Mouse (Mus musculus) heart, adult 8-10 months (tissue): ENCODE measurements around the gene Rab14. TPM values are rescaled to one million over a fixed set of nuclear protein-coding genes. Genes with fewer than 3 reads are reported as not detected.
A peak's percentile ranks its signal among the peaks of the same experiment; 100 is the strongest.

Source experiments
- DNase-seq: peaks from one replicate; pipeline ENCODE4 v3.0.0; 2022; ENCODE audit warnings: low spot score
- total RNA-seq, 4 experiments: library from RNA; stranded (reverse); gene quantifications; 2 replicates each; pipeline ENCODE4 v1.2.4; 2022

Gene Rab14
- total RNA-seq, 4 experiments from 2014 or later, result 120 to 139 (median 132) TPM

GRCm38 (mm10) chr2:35156985-35157384 is 43.9 kb downstream of the Rab14 start:
- no peak for DNase-seq

GRCm38 (mm10) chr2:35153844-35154554 is 46.9 kb downstream of the Rab14 start:
- no peak for DNase-seq

GRCm38 (mm10) chr2:35153179-35153578 is 47.7 kb downstream of the Rab14 start:
- no peak for DNase-seq

GRCm38 (mm10) chr2:35151303-35151882 is 49.5 kb downstream of the Rab14 start:
- DNase-seq, result no peak

GRCm38 (mm10) chr2:35148806-35149205 is 52.1 kb downstream of the Rab14 start:
- no peak for DNase-seq

- no peak for DNase-seq
Measured at GRCm38 (mm10) chr2:35141673-35142072, 59.2 kb downstream of the Rab14 start.

- DNase-seq, result no peak
Measured at GRCm38 (mm10) chr2:35138576-35138975, 62.3 kb downstream of the Rab14 start.

- DNase-seq, result no peak
Measured at GRCm38 (mm10) chr2:35133891-35134290, 67.0 kb downstream of the Rab14 start.

GRCm38 (mm10) chr2:35132662-35133055 is 68.3 kb downstream of the Rab14 start:
- no peak for DNase-seq

GRCm38 (mm10) chr2:35131991-35132661 is 68.8 kb downstream of the Rab14 start:
- peak; percentile 100 for DNase-seq

- DNase-seq, result no peak
Measured at GRCm38 (mm10) chr2:35131491-35131890, 69.4 kb downstream of the Rab14 start.

Other genes with a start within 250 kb of the Rab14 start
- 1 to 10 TPM; 1.1 to 2.6 (median 1.2) TPM for gene Traf1, start 239.3 kb downstream of the Rab14 start, total RNA-seq
- not detected for gene Hc, start 139.7 kb downstream of the Rab14 start, total RNA-seq
- gene AI182371, start 99.6 kb downstream of the Rab14 start, total RNA-seq, result under 1 TPM in 1 of 4 experiments, not detected in 3; 0.25 TPM
- 1 to 10 TPM; 5.9 to 8.2 (median 6.2) TPM for gene Cntrl, start 91.6 kb downstream of the Rab14 start, total RNA-seq
- gene Gsn, start 55.3 kb upstream of the Rab14 start, total RNA-seq, result 100 to 1,000 TPM; 584 to 827 (median 671) TPM
- 100 to 1,000 TPM in 2 of 4 experiments, 10 to 100 TPM in 2; 83.8 to 137 (median 102) TPM for gene Stom, start 135.9 kb upstream of the Rab14 start, total RNA-seq
- not detected for gene 4930568D16Rik, start 166.6 kb upstream of the Rab14 start, total RNA-seq
- gene 4930402F06Rik, start 196.1 kb upstream of the Rab14 start, total RNA-seq, result not detected